Mouse (Mus musculus) urinary bladder, adult 2 months (tissue): ENCODE measurements at regions not wholly inside any gene's neighbourhood (a gene's known extent, or its start where the extent isn't known, plus 50 kb on each side); places are given as distances from the start of the nearest gene placed in this dataset.
"Not testable (repeated sequence)": the region's sequence is repeated elsewhere in the genome, so short reads cannot be mapped to it uniquely, and the experiment has no call there.

Experiments
- DNase-seq: peaks from one replicate; pipeline ENCODE4 v3.0.0; 2022; ENCODE audit warnings: low spot score

DNA sequence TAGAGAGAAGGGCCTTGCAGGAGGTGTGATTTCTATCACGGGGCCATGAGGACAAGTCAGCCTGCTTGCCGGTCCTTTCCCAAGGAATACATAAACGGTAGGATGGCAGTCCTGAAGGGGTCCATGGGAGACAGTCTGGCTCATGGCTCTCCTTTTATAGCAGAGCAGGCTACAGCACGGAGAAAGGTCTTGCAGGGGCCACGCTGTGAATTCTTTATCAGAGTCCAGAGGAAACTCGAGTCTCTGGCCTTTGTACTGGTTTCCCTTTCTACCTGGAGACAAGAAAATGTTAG lies 1984.0 kb downstream of the 4930444P10Rik start:
- no peak for DNase-seq

DNA sequence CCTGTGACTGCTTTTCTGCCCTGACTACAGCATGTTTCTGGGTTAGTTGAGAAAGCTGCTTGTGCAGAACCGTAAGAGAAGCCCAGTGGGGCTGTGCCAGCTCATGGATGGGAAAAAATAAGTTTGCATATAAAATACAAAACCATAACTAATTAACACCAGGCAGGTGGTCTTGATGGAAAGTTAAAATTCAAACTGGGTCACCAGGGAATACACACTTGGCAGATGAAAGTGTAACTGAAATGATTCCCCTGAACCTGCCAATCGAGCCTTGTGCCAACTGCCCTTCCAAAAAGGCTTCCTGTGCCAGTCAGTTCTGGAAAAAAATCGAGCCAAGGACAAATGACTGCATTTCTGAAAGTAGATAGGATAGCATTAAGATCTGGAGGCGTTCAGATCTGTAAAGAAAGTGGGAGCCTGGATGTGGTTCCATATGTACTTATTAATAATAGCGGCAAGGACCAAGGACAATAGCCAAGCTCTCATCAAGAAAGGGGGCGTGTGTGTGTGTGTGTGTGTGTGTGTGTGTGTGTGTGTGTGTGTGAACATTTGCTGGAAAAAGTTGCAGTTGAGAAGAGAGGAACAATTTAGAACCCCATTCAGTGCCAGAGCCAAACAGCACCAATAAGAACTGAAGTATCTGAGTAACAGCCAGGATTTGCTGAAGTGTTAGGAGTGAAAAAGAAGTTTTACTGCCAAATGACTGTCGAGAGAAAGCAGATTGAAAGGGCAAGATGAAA lies 1984.5 kb downstream of the 4930444P10Rik start:
- no peak for DNase-seq

DNA sequence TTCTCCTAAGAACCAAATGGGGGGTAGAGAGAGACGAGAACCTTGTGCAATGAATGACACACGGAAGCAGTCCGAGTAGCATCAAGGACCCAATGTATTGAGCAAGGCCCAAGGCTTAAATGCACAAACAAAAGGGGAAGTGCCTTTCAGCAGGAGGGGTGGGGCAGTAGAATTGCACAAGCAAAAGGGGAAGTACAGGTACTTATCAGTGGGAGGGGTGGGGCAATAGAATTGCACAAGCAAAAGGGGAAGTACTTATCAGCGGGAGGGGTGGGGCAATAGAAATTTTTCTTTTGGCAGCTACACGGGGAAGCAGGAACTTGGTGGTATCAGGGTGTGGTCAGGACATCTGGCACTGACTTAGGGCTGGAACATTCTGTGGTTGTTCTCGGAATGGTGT lies 1987.6 kb downstream of the 4930444P10Rik start:
- DNase-seq = not testable (repeated sequence)

DNA sequence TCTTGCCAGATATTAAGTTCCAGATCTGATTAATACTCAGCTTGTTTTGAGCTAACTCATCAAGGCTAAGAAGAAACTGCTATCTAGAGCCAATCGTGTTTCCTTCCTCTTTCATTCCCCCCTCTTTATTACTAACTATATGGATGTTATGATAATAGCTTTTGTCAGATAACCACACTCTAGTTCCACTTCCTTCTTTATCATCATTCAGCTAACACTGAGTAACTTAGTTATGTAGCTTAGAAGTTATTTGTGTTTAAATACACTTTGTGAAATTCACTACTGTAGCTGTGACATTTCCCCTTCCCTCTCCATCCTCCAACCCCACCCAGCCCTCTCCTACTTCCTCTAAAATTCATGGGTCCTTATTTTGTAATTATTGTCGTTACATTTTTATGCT lies 1988.6 kb downstream of the 4930444P10Rik start:
- DNase-seq = no peak

GRCm38 (mm10) chr1:14099031-14099430 lies 1994.1 kb downstream of the 4930444P10Rik start:
- DNase-seq = no peak

DNA sequence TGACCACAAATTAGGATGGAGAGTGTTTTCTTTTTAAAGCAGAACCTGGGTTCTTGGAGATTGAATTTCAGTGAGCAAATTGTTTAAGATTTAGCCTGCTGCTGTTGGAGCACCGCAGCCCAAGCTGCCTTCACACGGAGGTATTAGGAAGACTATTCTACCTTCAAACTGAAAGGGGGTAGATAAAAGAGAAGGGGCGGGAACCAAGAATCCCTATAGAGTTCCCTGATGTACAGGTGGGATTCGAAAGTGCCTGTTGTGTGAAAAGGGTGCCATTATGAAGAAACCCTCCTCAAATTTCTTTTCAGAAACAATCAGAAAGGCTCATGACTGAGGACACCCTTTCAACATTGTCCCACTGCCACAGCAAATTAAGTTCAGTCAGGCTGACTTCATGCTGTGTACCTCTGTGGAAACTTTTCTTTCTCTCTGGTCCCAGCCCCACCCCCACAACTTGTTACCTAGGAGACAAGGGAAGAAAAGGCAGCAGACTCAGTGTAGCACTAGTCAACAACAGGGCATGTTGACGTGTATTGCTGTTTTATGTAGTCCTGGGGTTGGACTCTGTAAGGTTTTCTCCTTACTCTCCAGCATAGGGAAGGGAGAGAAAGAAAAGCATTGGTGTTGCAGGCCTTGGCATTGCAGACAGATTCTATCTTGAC lies 1995.4 kb downstream of the 4930444P10Rik start:
- no peak for DNase-seq

DNA sequence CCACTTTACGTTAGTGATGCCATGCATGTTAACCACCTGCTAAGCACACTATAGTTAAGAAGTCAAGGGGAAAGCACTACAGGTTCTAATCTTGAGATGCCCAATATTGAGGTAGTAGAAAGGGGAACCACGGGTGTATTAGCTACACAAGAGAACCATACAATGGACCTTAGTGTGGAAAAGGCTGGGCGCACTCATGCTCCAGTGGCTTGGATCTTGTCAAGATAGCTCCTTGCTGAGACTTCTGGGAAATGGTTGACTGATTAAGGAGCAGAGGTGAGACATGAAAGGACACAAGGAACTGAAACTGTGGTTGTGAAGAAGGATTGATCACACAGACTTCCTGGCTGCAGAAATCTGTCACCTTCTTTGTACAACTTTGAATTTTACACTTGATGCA lies 2028.3 kb downstream of the 4930444P10Rik start:
- DNase-seq = no peak

- no peak for DNase-seq
Measured at GRCm38 (mm10) chr1:14036163-14036562, 2057.0 kb downstream of the 4930444P10Rik start.

DNA sequence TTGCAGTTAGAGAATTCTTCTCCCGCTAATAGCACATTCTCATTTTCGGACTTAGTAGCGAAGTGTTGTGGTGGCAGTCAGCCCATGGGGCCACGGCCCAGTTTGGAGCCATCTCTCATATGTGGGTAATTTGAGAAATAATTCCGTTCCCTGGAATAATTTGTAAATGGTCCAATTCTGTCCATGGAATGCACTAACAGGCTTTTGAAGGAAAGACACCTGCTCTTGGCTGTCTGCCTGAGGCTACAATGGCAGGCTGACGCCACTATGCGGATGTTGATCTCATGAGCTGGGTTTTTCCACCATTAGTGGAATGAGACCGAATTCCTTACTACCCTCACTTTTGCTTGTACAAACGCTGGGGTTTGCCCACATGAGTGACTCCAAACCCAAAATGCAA lies 2081.6 kb downstream of the 4930444P10Rik start:
- DNase-seq = no peak

GRCm38 (mm10) chr1:14010789-14011188 lies 2082.3 kb downstream of the 4930444P10Rik start:
- DNase-seq = no peak

- no peak for DNase-seq
Measured at GRCm38 (mm10) chr1:14002550-14002949, 2090.6 kb downstream of the 4930444P10Rik start.

DNA sequence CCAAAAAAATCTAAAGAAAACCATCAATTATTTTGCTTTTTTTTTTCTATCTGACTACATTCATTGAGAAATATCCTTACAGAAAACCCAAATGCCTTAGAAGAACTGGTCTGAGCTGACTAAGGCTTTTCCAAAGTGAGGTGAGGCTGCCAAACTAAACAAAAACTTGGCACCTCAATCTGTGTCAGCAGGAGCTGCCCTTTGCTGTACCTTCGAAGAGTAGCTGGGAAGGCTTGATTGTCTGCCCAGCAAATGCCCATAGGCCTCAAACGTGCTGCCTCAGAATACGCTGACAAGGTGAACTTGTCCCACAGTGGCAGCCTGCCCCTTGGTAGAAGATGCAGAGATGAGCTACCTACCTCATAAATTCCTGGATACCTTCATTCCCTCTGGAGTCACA lies 2091.7 kb downstream of the 4930444P10Rik start:
- DNase-seq = no peak

- DNase-seq = no peak
Measured at GRCm38 (mm10) chr1:14000605-14001395, 2092.3 kb downstream of the 4930444P10Rik start.

DNA sequence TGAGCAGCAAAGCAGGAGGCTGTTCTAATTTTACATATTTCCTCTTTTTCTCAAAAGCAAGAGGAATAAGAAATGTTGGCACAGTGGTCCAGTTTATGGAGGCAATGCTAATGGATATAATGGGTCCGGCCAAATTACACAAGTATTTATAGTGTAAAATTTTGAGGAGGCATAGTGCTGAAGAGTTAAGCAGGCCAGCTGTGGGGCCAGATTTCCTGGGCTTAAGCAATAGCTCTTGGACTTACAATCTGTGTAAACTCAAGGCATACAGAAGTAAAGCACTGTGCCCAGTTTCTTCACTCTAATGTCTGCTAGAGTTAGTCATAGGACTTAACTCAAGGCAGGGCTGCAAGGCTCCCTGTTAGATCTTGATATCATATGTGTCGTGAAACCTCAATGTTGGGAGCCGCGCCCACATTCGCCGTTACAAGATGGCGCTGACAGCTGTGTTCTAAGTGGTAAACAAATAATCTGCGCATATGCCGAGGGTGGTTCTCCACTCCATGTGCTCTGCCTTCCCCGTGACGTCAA lies 2094.9 kb downstream of the 4930444P10Rik start:
- no peak for DNase-seq

DNA sequence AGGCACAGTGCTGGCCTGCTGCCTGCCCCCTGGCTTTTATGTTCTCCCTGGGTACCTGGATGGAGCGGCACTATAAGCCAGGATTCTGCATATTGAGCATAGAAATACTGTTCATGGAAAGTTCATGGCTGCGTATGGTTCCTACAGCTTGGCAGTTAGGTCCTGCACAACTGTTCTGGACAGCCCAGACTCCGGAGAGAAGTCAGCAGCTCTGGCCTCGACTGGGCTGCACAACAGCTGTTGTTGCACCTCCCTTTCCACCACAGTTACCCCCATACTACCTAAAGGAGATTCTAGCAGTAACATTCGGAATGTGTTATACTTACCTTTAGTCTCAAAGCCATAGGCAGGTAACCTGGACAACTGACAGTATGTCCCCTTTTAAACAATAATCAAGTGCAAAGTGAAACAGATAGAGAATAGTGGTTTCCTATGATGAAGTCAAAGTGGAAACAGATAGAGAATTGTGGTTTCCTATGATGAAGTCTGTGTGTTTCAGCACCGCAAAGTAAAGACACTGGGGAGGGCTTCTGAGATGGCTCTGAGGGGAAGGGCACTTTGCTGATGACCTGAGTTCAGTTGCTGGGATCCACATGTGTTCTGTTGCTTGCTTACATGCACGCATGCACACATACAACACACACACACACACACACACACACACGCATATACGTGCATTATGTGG lies 2099.2 kb downstream of the 4930444P10Rik start:
- no peak for DNase-seq

DNA sequence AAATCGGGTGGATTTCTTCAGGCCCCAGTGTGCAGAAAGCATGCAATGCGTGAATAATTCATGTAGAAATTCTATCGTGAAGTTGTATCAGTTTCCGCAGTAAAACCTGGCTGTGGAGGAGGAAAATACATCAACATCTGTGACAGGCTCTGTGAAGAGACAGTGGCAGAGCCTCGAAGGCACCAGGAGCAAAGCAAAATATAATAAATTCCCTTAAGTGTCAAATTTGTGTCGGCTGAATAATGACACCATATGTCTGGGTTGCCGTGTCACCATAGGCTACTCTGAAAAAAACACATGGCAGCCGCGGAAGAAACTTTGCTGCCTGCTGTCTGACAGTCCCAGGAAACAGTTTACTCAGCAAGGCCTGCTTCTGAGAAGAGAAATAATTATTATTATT lies 2100.1 kb downstream of the 4930444P10Rik start:
- no peak for DNase-seq

GRCm38 (mm10) chr1:13989360-13989759 lies 2103.8 kb downstream of the 4930444P10Rik start:
- DNase-seq = no peak

DNA sequence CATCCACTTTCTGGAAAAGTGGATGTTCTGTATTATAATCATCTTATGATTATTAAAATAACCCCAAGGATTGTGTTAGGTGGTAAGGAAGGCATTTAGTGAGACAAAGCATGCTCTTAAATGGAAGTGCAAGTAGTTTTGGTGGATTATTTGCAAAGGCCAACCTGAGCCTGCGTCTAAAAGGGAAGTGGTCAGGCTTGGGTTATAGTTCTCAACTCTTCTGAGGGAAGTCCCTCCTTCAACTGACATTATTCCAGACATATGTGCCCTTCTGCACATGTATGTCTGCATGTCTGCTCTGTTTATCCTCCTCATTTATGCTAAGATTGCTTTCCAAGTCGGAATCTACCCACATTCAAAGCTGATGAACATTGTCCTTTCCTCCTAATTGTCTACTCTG lies 2108.3 kb downstream of the 4930444P10Rik start:
- no peak for DNase-seq

DNA sequence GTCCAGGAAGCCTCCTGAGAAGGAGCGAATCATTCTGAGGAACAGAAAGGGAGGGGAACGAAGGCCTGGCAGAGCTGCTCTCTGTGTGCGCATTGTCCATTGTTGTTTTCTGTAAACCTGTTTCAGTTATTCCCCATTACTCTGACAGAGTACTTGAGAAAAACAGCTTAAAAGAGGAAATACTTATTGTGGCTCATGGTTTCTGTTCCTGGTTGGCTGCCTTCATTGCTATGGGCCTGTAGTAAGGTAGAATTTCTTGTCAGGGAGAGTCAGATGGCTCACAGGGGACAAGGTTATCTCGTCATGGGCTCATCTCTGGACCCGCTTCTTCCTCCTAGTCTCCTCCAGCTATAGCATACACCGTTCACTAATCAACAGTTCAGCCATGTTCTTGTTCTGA lies 2112.9 kb downstream of the 4930444P10Rik start:
- no peak for DNase-seq

DNA sequence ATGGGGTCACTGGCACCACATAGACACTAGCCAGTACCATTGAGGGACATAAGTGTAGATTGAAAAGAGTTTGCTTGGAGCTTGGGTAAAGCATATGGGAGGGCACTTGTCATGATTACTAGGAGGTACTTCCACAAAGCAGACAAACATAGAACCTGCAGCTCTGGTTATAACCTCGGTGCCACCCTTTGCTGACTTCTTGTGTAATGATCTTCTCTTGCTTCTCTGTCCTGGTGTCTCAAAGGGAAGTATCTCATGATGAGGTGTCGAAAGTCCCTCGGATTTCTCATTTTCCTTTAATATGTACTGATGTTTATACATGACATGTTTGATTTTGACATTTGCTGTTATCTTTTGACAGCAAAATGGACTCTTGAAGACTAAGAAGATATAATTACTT lies 2114.5 kb downstream of the 4930444P10Rik start:
- DNase-seq = no peak

DNA sequence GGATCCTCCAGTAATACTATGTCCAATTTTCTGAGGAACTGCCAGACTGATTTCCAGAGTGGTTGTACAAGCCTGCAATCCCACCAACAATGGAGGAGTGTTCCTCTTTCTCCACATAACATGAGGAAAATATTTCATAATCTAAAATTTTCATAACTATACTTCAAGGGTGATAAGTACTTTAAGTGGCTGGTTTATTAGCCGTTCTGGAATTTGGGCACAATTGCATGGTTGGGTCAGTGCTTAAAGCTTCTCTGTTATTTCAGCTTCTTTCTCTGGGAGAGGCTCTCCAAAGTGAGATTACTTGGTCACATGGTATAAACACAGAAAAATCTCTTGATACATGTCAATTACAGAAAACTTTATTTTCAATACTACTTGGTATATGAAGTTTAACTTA lies 2115.9 kb downstream of the 4930444P10Rik start:
- no peak for DNase-seq

DNA sequence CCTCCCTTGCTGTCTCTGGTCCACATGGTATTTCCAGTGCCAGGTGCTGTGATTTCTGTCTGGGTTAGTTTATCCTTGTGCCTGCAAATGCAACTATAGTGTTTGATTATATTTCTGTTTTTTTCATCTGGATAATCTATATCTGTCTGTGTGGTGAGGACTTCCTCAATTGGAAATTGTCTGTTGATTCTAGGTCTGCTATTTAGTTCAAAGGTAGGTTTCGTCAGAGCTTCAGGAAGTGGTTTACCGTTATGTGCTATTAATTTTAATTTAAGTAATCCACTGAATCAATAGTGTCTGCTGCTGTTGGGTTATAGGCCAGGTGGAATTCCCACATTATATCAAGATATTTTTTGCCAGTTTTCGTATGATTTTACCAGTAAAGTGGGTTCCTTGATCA lies 2143.9 kb downstream of the 4930444P10Rik start:
- DNase-seq = no peak
